Mouse (Mus musculus): ENCODE data around the gene Tomm6. TPM values are rescaled to one million over a fixed set of nuclear protein-coding genes. Genes with fewer than 3 reads are reported as not detected.
"Not testable (repeated sequence)": the region's sequence is repeated elsewhere in the genome, so short reads cannot be mapped to it uniquely, and the experiment has no call there.

Gene Tomm6
- total and polyA plus RNA-seq, 2 experiments from 2014 or later = 141 to 334 TPM

DNA sequence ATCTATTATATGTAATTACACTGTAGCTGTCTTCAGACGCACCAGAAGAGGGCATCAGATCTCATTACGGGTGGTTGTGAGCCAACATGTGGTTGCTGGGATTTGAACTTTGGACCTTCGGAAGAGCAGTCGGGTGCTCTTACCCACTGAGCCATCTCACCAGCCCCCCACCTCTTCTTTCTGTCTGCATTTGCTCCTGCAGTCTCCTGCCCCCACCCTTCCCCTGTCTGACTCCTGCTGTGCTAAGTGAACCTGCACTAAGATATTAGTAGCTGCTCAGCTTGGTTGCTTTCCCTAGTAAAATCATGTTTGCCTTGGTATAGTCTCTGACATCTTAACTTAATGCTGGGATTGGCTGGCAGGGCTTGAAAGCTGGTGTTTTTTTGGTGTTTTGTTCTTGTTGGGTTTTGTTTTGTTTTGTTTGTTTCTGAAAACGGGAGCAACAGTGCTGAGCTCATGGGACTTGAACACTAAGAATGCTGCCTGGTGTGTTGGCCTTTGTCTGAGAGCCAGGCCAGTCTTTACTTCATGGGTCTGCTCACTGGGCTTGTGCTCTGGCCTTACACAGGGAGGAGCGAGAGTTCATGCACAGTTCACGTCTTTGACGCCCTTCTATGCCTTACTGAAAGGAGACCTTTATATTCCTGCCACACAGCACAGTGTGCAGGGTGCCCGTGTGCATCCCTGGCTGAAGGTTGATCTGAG, 25.0 kb downstream of the Tomm6 start:
- Histone ChIP-seq H3K9ac (replicated peaks; ENCODE audit: low read depth, low read length) (no peak overlapping the region), H3K9me3 (replicated peaks; ENCODE audit: control insufficient read depth, low read length) (no peaks in the 10 kb centered on the region), H3K4me3 (ENCODE audit: low read depth, low read length) (no peak overlapping the region), H3K36me3 (replicated peaks; ENCODE audit: control insufficient read depth, insufficient read depth, low read length) (no peaks in the 10 kb centered on the region), H3K4me1 (ENCODE audit: control insufficient read depth, insufficient read depth) (no peaks in the 10 kb centered on the region), H3K27me3 (ENCODE audit: control insufficient read depth, insufficient read depth, low read length) (no peaks in the 10 kb centered on the region), H3K4me2 (ENCODE audit: low read depth, low read length) (no peak overlapping the region), H3K27ac (ENCODE audit: low read depth) (no peak overlapping the region)
- ATAC-seq (ENCODE audit: insufficient read depth, low read depth) (no peak), DNase-seq (ENCODE audit: low spot score) (no peak)
- 66% methylated on average over 9 of the region's 9 CpGs for WGBS
- no peak for TF ChIP-seq EP300 (IDR thresholded peaks at IDR 0.05; ENCODE audit: low read depth)
- TF ChIP-seq CTCF (IDR thresholded peaks at IDR 0.05; ENCODE audit: low read depth) = no peak

GRCm38 (mm10) chr17:47658741-47659243, 29.4 kb downstream of the Tomm6 start:
- no peak overlapping the region for H3K9ac ChIP-seq (replicated peaks; ENCODE audit: low read depth, low read length)
- H3K27ac ChIP-seq (ENCODE audit: low read depth) = no peak overlapping the region
- H3K36me3 ChIP-seq (replicated peaks; ENCODE audit: control insufficient read depth, insufficient read depth, low read length) = no peaks in the 10 kb centered on the region; the same call in 1 of the 2 replicates
- no peak for ATAC-seq (ENCODE audit: insufficient read depth, low read depth)
- DNase-seq (ENCODE audit: low spot score) = no peak
- H3K4me3 ChIP-seq (ENCODE audit: low read depth, low read length) = no peak overlapping the region
- H3K4me2 ChIP-seq (ENCODE audit: low read depth, low read length) = no peak overlapping the region
- H3K4me1 ChIP-seq (ENCODE audit: control insufficient read depth, insufficient read depth) = no peaks in the 10 kb centered on the region
- no peaks in the 10 kb centered on the region for H3K9me3 ChIP-seq (replicated peaks; ENCODE audit: control insufficient read depth, low read length)
- TF ChIP-seq EP300 (IDR thresholded peaks at IDR 0.05; ENCODE audit: low read depth) (no peak), CTCF (IDR thresholded peaks at IDR 0.05; ENCODE audit: low read depth) (no peak)
- WGBS = 72% methylated on average over 3 of the region's 3 CpGs
- no peaks in the 10 kb centered on the region for H3K27me3 ChIP-seq (ENCODE audit: control insufficient read depth, insufficient read depth, low read length)

- TF ChIP-seq CTCF (IDR thresholded peaks at IDR 0.05; ENCODE audit: low read depth) (no peak), EP300 (IDR thresholded peaks at IDR 0.05; ENCODE audit: low read depth) (no peak)
- no peak overlapping the region for H3K4me2 ChIP-seq (ENCODE audit: low read depth, low read length)
- WGBS = 64% methylated on average over 4 of the region's 4 CpGs
- no peak overlapping the region for H3K27ac ChIP-seq (ENCODE audit: low read depth)
- no peak overlapping the region for H3K9ac ChIP-seq (replicated peaks; ENCODE audit: low read depth, low read length)
- no peaks in the 10 kb centered on the region for H3K9me3 ChIP-seq (replicated peaks; ENCODE audit: control insufficient read depth, low read length)
- no peaks in the 10 kb centered on the region for H3K27me3 ChIP-seq (ENCODE audit: control insufficient read depth, insufficient read depth, low read length)
- no peaks in the 10 kb centered on the region; the same call in 1 of the 2 replicates for H3K36me3 ChIP-seq (replicated peaks; ENCODE audit: control insufficient read depth, insufficient read depth, low read length)
- ATAC-seq (ENCODE audit: insufficient read depth, low read depth) = no peak
- no peak for DNase-seq (ENCODE audit: low spot score)
- H3K4me3 ChIP-seq (ENCODE audit: low read depth, low read length) = no peak overlapping the region
- H3K4me1 ChIP-seq (ENCODE audit: control insufficient read depth, insufficient read depth) = no peaks in the 10 kb centered on the region
Measured at GRCm38 (mm10) chr17:47657901-47658300, 30.3 kb downstream of the Tomm6 start.

DNA sequence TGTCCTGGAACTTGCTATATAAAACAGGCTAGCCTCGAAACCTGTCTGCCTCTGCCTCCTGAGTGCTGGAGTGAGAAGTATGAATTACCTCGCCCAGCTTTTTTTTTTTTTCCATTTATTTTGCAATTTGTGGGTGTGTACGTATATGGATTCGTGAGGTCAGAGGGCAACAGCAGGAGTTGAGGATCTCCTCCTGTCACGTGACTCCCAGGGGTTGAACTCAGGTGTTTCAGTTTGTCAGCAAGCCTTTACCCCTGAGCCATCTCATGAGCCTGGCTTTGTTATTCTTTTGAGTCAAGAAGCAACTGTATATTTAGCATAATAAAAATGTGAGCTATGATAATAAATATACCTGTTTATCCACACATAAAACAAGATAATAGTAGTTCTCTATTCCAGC, 32.5 kb downstream of the Tomm6 start:
- Histone ChIP-seq H3K27ac (ENCODE audit: low read depth) (no peak overlapping the region), H3K36me3 (replicated peaks; ENCODE audit: control insufficient read depth, insufficient read depth, low read length) (no peaks in the 10 kb centered on the region; the same call in 1 of the 2 replicates), H3K4me2 (ENCODE audit: low read depth, low read length) (no peak overlapping the region), H3K9ac (replicated peaks; ENCODE audit: low read depth, low read length) (no peak overlapping the region), H3K27me3 (ENCODE audit: control insufficient read depth, insufficient read depth, low read length) (no peaks in the 10 kb centered on the region), H3K9me3 (replicated peaks; ENCODE audit: control insufficient read depth, low read length) (no peaks in the 10 kb centered on the region), H3K4me1 (ENCODE audit: control insufficient read depth, insufficient read depth) (no peaks in the 10 kb centered on the region), H3K4me3 (ENCODE audit: low read depth, low read length) (no peak overlapping the region)
- DNase-seq (ENCODE audit: low spot score) (no peak), ATAC-seq (ENCODE audit: insufficient read depth, low read depth) (no peak)
- TF ChIP-seq EP300 (IDR thresholded peaks at IDR 0.05; ENCODE audit: low read depth) (no peak), CTCF (IDR thresholded peaks at IDR 0.05; ENCODE audit: low read depth) (no peak)
- 85% methylated on average over 5 of the region's 5 CpGs for WGBS

- not testable (repeated sequence) for H3K36me3 ChIP-seq (replicated peaks; ENCODE audit: control insufficient read depth, insufficient read depth, low read length); H3K9me3 ChIP-seq (replicated peaks; ENCODE audit: control insufficient read depth, low read length); H3K27ac ChIP-seq (ENCODE audit: low read depth); H3K4me3 ChIP-seq (ENCODE audit: low read depth, low read length); H3K27me3 ChIP-seq (ENCODE audit: control insufficient read depth, insufficient read depth, low read length); H3K9ac ChIP-seq (replicated peaks; ENCODE audit: low read depth, low read length); ATAC-seq (ENCODE audit: insufficient read depth, low read depth); DNase-seq (ENCODE audit: low spot score); H3K4me2 ChIP-seq (ENCODE audit: low read depth, low read length); H3K4me1 ChIP-seq (ENCODE audit: control insufficient read depth, insufficient read depth)
- WGBS = 96% methylated on average over 8 of the region's 8 CpGs
Measured at GRCm38 (mm10) chr17:47654346-47654745, 33.8 kb downstream of the Tomm6 start.

- no peak overlapping the region for H3K4me2 ChIP-seq (ENCODE audit: low read depth, low read length)
- ATAC-seq (ENCODE audit: insufficient read depth, low read depth) (no peak), DNase-seq (ENCODE audit: low spot score) (no peak)
- no peaks in the 10 kb centered on the region for H3K4me1 ChIP-seq (ENCODE audit: control insufficient read depth, insufficient read depth)
- H3K4me3 ChIP-seq (ENCODE audit: low read depth, low read length) = no peak overlapping the region
- no peaks in the 10 kb centered on the region for H3K27me3 ChIP-seq (ENCODE audit: control insufficient read depth, insufficient read depth, low read length)
- no peak overlapping the region for H3K27ac ChIP-seq (ENCODE audit: low read depth)
- no peaks in the 10 kb centered on the region; the same call in 1 of the 2 replicates for H3K36me3 ChIP-seq (replicated peaks; ENCODE audit: control insufficient read depth, insufficient read depth, low read length)
- 86% methylated on average over 2 of the region's 2 CpGs for WGBS
- H3K9ac ChIP-seq (replicated peaks; ENCODE audit: low read depth, low read length) = no peak overlapping the region
- TF ChIP-seq CTCF (IDR thresholded peaks at IDR 0.05; ENCODE audit: low read depth) = no peak
- no peak for TF ChIP-seq EP300 (IDR thresholded peaks at IDR 0.05; ENCODE audit: low read depth)
- no peaks in the 10 kb centered on the region for H3K9me3 ChIP-seq (replicated peaks; ENCODE audit: control insufficient read depth, low read length)
Measured at GRCm38 (mm10) chr17:47651953-47652352, 36.2 kb downstream of the Tomm6 start.
